Comparison of ENCODE assay signal across 9 mouse cellular contexts in genomic region chr2:165337191-165337590, GRCm38 (mm10). TPM values are rescaled to one million over a fixed set of nuclear protein-coding genes. Genes with fewer than 3 reads are reported as not detected.
DNase-seq lines count a peak whose midpoint lies in the region; ATAC-seq and TF ChIP-seq lines count a peak whose summit lies in the region.
"Had no signal": no experiment of that assay in that cellular context is flagged by ENCODE, and none has a peak within 500 bp of the region (broad histone marks: within the 10 kb centered on the region; RNA-seq: fewer than 3 reads in every experiment).

No protein-coding gene starts in this region.

- no peaks in the 10 kb centered on the region for H3K79me2 ChIP-seq in heart, adult 2 months (replicated peaks; ENCODE audit: control insufficient read depth, insufficient read depth, low read length)

- DNase-seq in heart, adult 2 months: peak in 1 of 2 experiments; percentile 71
- DNase-seq in heart, adult 8-10 months (ENCODE audit: low spot score): no peak
- DNase-seq in thymus, adult 2 months: peak; percentile 33
- DNase-seq in thymus, adult 18-20 months: no peak
- peak; percentile 79 to 84 for DNase-seq in cerebellum, postnatal 25 days
- DNase-seq in limb, embryonic 10.5 days (ENCODE audit: low spot score): peak; percentile 65
- peak; percentile 51 for DNase-seq in stomach, postnatal 0 days (ENCODE audit: low spot score)
- no peak for DNase-seq in layer of hippocampus, adult 8-10 months (ENCODE audit: low spot score in 2 of 2)

- H3K27ac ChIP-seq in heart, adult 2 months: no peak overlapping the region
- no peak overlapping the region for H3K27ac ChIP-seq in thymus, adult 2 months (ENCODE audit: control insufficient read depth, insufficient read depth, low read length)
- no peak overlapping the region for H3K27ac ChIP-seq in limb, embryonic 10.5 days
- H3K27ac ChIP-seq in stomach, postnatal 0 days (replicated peaks): no peak overlapping the region

- H3K27me3 ChIP-seq in heart, adult 2 months (ENCODE audit: control insufficient read depth, insufficient read depth, low read length): no peaks in the 10 kb centered on the region
- H3K27me3 ChIP-seq in thymus, adult 2 months (ENCODE audit: control insufficient read depth, insufficient read depth, low read length): no peaks in the 10 kb centered on the region
- peaks cover 21% of the 10 kb centered on the region; the same call in 1 of the 2 replicates for H3K27me3 ChIP-seq in limb, embryonic 10.5 days (ENCODE audit: low read depth, poor library complexity, severe bottlenecking)
- H3K27me3 ChIP-seq in stomach, postnatal 0 days (ENCODE audit: control insufficient read depth, insufficient read depth, low read length): no peaks in the 10 kb centered on the region; the same call in 1 of the 2 replicates

- WGBS in heart, adult 2 months: 42% methylated on average over 3 of the region's 3 CpGs
- 64% methylated on average over 3 of the region's 3 CpGs for WGBS in thymus, adult 2 months
- WGBS in limb, embryonic 10.5 days: 28% methylated on average over 3 of the region's 3 CpGs
- WGBS in stomach, postnatal 0 days: 37% methylated on average over 3 of the region's 3 CpGs

- intact Hi-C loops in heart, adult 2 months (cut with DNase I): loop anchor here (1.0 kb wide), 2 partner anchors 104 to 262 kb away; no protein-coding TSS in a partner anchor

- TF ChIP-seq POLR2A in heart, adult 2 months (IDR thresholded peaks at IDR 0.05; ENCODE audit: insufficient read depth, low read depth, low read length): no peak
- no peak for TF ChIP-seq POLR2A in thymus, adult 2 months (IDR thresholded peaks at IDR 0.05; ENCODE audit: control insufficient read depth, extremely low read depth, insufficient read depth, low read length, poor library complexity)

- no peak overlapping the region for H3K4me3 ChIP-seq in heart, adult 2 months
- no peak overlapping the region for H3K4me3 ChIP-seq in thymus, adult 2 months (ENCODE audit: control insufficient read depth, insufficient read depth, low read length)
- H3K4me3 ChIP-seq in limb, embryonic 10.5 days: no peak overlapping the region
- no peak overlapping the region for H3K4me3 ChIP-seq in stomach, postnatal 0 days (ENCODE audit: low read depth, low read length)

- no peaks in the 10 kb centered on the region for H3K9me3 ChIP-seq in limb, embryonic 10.5 days (replicated peaks)
- H3K9me3 ChIP-seq in stomach, postnatal 0 days (ENCODE audit: control insufficient read depth, low read length): no peaks in the 10 kb centered on the region

- H3K9ac ChIP-seq in heart, adult 2 months (ENCODE audit: low read depth, low read length): no peak overlapping the region
- no peak overlapping the region for H3K9ac ChIP-seq in stomach, postnatal 0 days (ENCODE audit: low read length)

- TF ChIP-seq CTCF in heart, adult 2 months (IDR thresholded peaks at IDR 0.05): peak; percentile 80
- no peak for TF ChIP-seq CTCF in thymus, adult 2 months (IDR thresholded peaks at IDR 0.05; ENCODE audit: borderline replicate concordance, control insufficient read depth, extremely low read depth, insufficient read depth, low read length, poor library complexity)
- peak; percentile 75 for TF ChIP-seq CTCF in stomach, postnatal 0 days (IDR thresholded peaks at IDR 0.05; ENCODE audit: low read depth)

- no peak for ATAC-seq in stomach, postnatal 0 days (ENCODE audit: low FRiP score, low TSS enrichment)

- 0 out of 2 replicates have a peak, but pooled peaks have one; percentile 26 for TF ChIP-seq EP300 in heart, adult 2 months (IDR thresholded peaks at IDR 0.05; ENCODE audit: insufficient read depth, low read depth, low read length)
- TF ChIP-seq EP300 in stomach, postnatal 0 days (optimal IDR thresholded peaks at IDR 0.05): no peak

- H3K4me2 ChIP-seq in stomach, postnatal 0 days (replicated peaks; ENCODE audit: low read depth): no peak overlapping the region

- no peaks in the 10 kb centered on the region for H3K36me3 ChIP-seq in heart, adult 2 months (ENCODE audit: control insufficient read depth, insufficient read depth, low read length)
- no peaks in the 10 kb centered on the region for H3K36me3 ChIP-seq in thymus, adult 2 months (ENCODE audit: control insufficient read depth, insufficient read depth, low read length)
- no peaks in the 10 kb centered on the region for H3K36me3 ChIP-seq in limb, embryonic 10.5 days
- no peaks in the 10 kb centered on the region for H3K36me3 ChIP-seq in stomach, postnatal 0 days (ENCODE audit: control insufficient read depth, insufficient read depth, low read length)

- H3K4me1 ChIP-seq in heart, adult 2 months (ENCODE audit: control insufficient read depth, insufficient read depth, low read length): no peaks in the 10 kb centered on the region
- H3K4me1 ChIP-seq in thymus, adult 2 months (replicated peaks; ENCODE audit: control insufficient read depth, insufficient read depth, low read length): no peaks in the 10 kb centered on the region
- H3K4me1 ChIP-seq in limb, embryonic 10.5 days: 0 out of 2 replicates have a peak, but pooled peaks cover 5% of the 10 kb centered on the region
- H3K4me1 ChIP-seq in stomach, postnatal 0 days (replicated peaks; ENCODE audit: control insufficient read depth, insufficient read depth): no peaks in the 10 kb centered on the region

RNA-seq across cellular contexts. Expression of gene Elmo2, which starts 10.9 kb away (rescaled TPM):
- total RNA-seq in heart, adult 2 months (2021): 10 to 100 TPM; 13.9 to 14.8 TPM
- 36.3 and 39.0 TPM in 2 replicates for polyA plus RNA-seq in heart, adult 2 months (2012; rRNA removed)
- total RNA-seq in heart, adult 8-10 months (2022): 10 to 100 TPM; 13.7 to 16.4 (median 13.8) TPM
- 95.0 and 106 TPM in 2 replicates for polyA plus RNA-seq in thymus, adult 2 months (2012; rRNA removed)
- polyA plus RNA-seq in limb, embryonic 10.5 days (2016; fragmentation: Nextera tagmentation; extraction: Ambion mirVana): 76.9 and 94.2 TPM in 2 replicates
- 21.2 and 22.6 TPM in 2 replicates for polyA plus RNA-seq in stomach, postnatal 0 days (2015; fragmentation: Nextera tagmentation; extraction: Ambion mirVana)
- 100 to 1,000 TPM; 154 to 173 (median 161) TPM for total RNA-seq in layer of hippocampus, adult 8-10 months (2022)

RNA-seq across cellular contexts. Expression of gene Zfp663, which starts 31.3 kb away (rescaled TPM):
- not detected for total RNA-seq in heart, adult 2 months (2021)
- not detected in 2 replicates for polyA plus RNA-seq in heart, adult 2 months (2012; rRNA removed)
- total RNA-seq in heart, adult 8-10 months (2022): not detected
- not detected in 2 replicates for polyA plus RNA-seq in thymus, adult 2 months (2012; rRNA removed)
- polyA plus RNA-seq in limb, embryonic 10.5 days (2016; fragmentation: Nextera tagmentation; extraction: Ambion mirVana): 0.64 and 1.3 TPM in 2 replicates
- polyA plus RNA-seq in stomach, postnatal 0 days (2015; fragmentation: Nextera tagmentation; extraction: Ambion mirVana): 0.05 and 0.23 TPM in 2 replicates
- total RNA-seq in layer of hippocampus, adult 8-10 months (2022): under 1 TPM in 1 of 4 experiments, not detected in 3; 0.17 TPM
- polyA plus RNA-seq: large intestine, adult 2 months had no signal

RNA-seq across cellular contexts. Expression of gene Slc35c2, which starts 49.5 kb away (rescaled TPM):
- 10 to 100 TPM; 15.9 to 18.1 TPM for total RNA-seq in heart, adult 2 months (2021)
- polyA plus RNA-seq in heart, adult 2 months (2012; rRNA removed): 43.6 and 46.4 TPM in 2 replicates
- total RNA-seq in heart, adult 8-10 months (2022): 10 to 100 TPM; 17.9 to 22.1 (median 19.5) TPM
- polyA plus RNA-seq in thymus, adult 2 months (2012; rRNA removed): 78.7 and 82.3 TPM in 2 replicates
- 61.3 and 65.5 TPM in 2 replicates for polyA plus RNA-seq in limb, embryonic 10.5 days (2016; fragmentation: Nextera tagmentation; extraction: Ambion mirVana)
- 38.5 and 39.3 TPM in 2 replicates for polyA plus RNA-seq in stomach, postnatal 0 days (2015; fragmentation: Nextera tagmentation; extraction: Ambion mirVana)
- total RNA-seq in layer of hippocampus, adult 8-10 months (2022): 10 to 100 TPM; 79.3 to 98.3 (median 92.3) TPM

RNA-seq across cellular contexts. Expression of gene Zfp334, which starts 50.9 kb away (rescaled TPM):
- 1 to 10 TPM; 2.1 to 2.3 TPM for total RNA-seq in heart, adult 2 months (2021)
- 1.3 and 2.0 TPM in 2 replicates for polyA plus RNA-seq in heart, adult 2 months (2012; rRNA removed)
- 1 to 10 TPM; 2.2 to 2.6 (median 2.6) TPM for total RNA-seq in heart, adult 8-10 months (2022)
- 0.23 and 0.31 TPM in 2 replicates for polyA plus RNA-seq in thymus, adult 2 months (2012; rRNA removed)
- polyA plus RNA-seq in limb, embryonic 10.5 days (2016; fragmentation: Nextera tagmentation; extraction: Ambion mirVana): 18.8 and 20.2 TPM in 2 replicates
- 1.2 and 1.3 TPM in 2 replicates for polyA plus RNA-seq in stomach, postnatal 0 days (2015; fragmentation: Nextera tagmentation; extraction: Ambion mirVana)
- 10 to 100 TPM; 13.4 to 16.7 (median 15.1) TPM for total RNA-seq in layer of hippocampus, adult 8-10 months (2022)

Comparison
In these comparisons a context has a peak if more than half of its experiments do, and no peak if none do; other contexts are left out.
1. DNase-seq: peak in thymus, adult 2 months (single experiment), cerebellum, postnatal 25 days (2 of 2), limb, embryonic 10.5 days (single experiment) and stomach, postnatal 0 days (single experiment); none in heart, adult 8-10 months (single experiment), thymus, adult 18-20 months (0 of 2) and layer of hippocampus, adult 8-10 months (0 of 2).